Mouse (Mus musculus) adrenal gland (tissue): ENCODE data around the gene Kctd2.

Source experiments
- intact Hi-C: fragments of 180-260 bp; cut with DNase I; formaldehyde crosslinking; loops from one replicate; pipeline ENCODE4 v1.15.1; 2025

Gene Kctd2

DNA sequence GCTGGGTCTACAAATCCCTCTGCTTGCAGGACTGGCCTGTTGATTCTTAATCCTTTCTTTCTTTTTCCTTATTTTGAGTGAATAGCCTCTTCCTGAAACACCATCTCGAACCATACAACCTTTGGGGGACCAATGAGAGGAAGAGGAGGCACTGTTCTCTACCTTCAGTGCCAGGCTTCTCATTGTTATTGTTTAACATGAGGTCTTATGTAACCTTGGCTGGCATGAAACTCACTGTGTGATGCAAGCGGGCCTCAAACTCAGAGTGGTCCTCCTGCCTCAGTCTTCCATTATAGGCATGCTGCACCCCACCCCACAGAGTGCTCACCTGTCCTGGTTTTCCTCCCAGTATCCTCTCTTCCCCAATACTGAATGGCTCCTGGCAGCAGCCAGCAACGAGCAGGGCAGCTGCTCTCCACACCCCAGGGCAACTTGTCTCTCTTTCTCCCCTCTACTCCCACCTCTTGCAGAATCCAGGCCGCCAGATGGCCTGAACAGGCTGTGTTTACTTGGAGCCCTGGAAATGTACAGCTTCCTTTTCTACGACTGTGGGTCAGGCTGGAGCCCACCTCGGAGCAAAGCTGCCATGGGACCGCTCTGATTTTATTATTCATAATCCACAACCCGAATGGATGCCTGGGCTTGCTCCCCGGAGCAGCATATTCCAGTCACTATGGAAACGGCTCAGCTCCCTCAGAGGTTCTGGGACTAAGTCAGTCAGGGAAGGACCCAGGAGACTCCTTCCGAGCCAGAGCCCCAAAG lies 19.1 kb upstream of the Kctd2 start:
- intact Hi-C loops: no loop called here

DNA sequence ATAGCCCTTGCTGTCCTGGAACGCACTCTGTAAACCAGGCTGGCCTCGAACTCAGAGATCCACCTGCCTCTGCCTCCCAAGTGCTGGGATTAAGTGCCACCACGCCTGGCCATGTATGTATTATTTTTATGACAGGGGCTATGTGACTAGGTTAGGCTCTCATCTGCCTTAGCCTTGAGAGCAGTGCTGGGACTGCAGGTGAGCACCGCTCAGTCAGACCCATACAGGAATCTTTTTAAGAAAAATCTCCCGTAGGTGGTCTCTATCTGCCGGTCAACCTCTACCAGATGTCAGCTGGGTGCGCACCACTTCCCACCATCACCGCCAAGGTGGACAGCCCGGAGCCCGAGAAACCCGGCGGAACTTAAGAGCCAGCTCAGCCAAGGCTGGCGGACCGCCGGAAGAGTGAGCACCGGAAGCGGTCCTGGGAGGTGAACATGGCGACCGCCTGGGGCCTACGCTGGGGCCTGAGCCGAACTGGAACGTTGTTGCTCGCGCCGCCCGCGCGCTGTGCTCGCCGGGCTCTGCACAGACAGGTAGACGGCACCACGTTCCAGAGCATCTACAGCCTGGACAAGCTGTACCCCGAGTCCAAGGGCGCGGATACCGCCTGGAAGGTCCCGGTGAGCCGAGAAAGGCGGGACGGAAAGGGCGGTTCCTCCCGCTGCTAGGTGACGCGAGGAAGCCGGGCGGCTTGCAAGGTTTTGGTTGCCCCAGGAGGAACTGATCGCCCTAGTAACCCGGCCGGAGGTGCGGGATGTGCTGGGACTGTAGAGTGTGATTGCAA lies 16.4 kb upstream of the Kctd2 start, which contains the start of gene Mrpl58:
TSS of gene Mrpl58 (plus strand) at position 415 of the 787 bp plus-strand sequence.
- intact Hi-C loops: no loop called here

DNA sequence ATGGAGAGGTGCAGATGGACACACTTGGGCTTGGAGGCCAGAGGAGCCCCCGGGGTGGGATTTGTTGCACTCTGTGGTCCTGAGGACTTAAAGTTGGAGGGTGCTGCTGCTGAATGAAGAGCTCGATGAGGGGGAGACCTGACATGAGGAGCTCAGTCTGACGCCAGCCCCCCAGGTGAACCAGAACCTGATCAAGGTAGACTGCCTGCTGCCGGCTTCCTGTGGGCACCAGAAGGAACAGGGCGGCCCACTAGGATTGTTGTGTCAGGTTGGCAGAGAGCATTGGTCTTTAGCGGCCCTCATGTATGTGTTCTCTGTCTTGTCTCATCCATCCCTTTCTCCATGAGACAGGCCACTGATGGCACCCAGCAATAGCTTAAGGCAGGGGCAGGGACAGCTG lies 14.2 kb upstream of the Kctd2 start:
- intact Hi-C loops: no loop called here

DNA sequence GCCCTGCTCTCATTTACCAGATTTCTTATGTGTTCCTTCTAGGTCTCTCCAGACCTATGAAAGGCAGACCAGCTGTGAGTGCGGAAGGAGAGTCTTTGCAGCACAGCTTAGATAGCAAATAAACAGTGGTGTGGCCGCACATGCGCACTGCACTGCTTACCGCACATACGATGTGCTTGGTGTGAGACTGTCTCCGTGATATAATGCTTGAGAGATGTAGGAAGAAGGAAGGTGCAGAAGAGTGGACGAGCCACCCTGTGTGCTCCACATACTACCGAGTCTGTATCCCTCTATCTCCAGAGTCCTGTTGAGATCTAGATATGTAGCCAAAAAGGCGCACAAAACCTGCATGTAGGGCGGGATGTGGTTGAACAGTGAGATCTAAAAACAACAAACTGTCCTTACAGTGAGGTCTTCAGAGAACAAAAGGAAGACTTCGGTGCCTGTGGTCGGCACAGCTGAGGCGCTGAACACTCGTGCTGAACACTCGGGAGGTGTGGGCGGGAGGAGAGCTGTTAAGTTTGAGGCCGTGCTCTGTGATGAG lies 13.0 kb upstream of the Kctd2 start:
- intact Hi-C loops: no loop called here

DNA sequence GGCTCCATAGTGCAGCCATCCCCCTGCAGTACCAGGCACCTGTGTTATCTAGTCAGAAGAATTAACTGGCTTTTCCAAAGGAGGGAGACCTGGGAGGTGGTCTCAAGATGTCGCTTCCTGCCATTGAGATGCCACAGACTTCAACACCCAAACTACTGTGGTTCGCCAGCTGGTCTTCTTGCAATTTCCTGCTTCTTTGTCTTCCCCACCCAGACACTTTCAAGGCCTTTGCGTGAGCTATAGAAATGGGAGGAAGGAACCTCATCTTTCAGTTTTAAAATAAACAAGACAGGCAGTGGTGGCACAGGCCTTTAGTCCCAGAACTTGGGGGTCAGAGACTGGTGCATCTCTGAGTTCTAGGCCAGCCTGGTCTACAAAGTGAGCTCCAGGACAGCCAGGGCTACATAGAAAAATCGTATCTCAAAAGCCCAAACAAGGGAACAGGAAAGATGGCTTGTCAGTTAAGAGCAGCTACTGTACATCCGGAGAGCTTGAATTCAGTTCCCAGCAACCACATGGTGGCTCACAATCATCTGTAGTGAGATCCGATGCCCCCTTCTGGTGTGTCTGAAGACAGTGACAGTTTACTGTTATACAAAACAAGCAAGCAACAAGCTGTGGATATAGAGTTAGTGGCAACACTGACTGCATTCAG lies 11.5 kb upstream of the Kctd2 start:
- intact Hi-C loops: no loop called here

GRCm38 (mm10) chr11:115409556-115409955 lies 10.4 kb upstream of the Kctd2 start:
- intact Hi-C loops: no loop called here

- intact Hi-C loops: no loop called here
These were observed 635 bp downstream of the Kctd2 start for GRCm38 (mm10) chr11:115420336-115421190.

DNA sequence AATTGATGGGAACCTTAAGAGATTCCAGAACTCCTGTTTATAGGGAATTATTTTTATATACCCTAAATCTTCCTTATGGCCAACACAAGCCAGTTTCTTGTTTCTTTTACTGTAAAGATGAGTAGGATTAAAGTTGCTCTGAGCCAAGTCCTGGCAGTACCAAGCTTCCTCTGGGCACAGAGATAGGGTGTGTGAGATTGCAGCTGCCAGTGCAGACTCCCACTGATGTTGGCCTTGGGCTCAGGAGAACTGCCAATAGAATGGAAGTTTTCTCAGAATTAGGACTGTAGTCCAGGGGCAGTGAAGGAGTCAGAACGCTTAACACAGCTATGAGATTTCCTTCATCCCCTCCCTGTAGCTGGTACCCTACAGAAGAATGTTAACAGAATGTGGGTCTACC lies 1.4 kb downstream of the Kctd2 start:
- intact Hi-C loops: no loop called here

- intact Hi-C loops: no loop called here
These were observed 2.0 kb downstream of the Kctd2 start for GRCm38 (mm10) chr11:115421972-115422371.

- intact Hi-C loops: no loop called here
These were observed 3.2 kb downstream of the Kctd2 start for GRCm38 (mm10) chr11:115423091-115423490.

DNA sequence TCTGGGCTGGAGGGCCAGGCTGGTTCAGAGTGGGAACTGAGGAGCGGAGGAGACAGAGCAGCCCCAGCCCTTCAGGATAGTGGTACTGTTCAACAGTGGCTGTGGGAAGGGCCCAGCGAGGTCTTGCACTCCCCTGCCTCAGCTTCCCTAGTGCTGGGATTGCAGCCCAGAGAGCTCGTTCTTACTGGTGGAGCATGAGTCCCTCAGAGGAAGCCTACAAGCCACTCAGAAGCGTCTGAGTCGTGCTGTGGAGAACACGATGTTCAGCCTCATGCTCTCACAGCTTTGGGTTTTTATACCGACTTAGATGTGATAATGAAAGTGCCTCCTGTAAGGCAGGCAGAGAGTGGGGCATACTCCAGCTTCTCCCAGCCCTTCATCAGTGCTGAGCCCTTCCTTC lies 4.7 kb downstream of the Kctd2 start:
- intact Hi-C loops: no loop called here

DNA sequence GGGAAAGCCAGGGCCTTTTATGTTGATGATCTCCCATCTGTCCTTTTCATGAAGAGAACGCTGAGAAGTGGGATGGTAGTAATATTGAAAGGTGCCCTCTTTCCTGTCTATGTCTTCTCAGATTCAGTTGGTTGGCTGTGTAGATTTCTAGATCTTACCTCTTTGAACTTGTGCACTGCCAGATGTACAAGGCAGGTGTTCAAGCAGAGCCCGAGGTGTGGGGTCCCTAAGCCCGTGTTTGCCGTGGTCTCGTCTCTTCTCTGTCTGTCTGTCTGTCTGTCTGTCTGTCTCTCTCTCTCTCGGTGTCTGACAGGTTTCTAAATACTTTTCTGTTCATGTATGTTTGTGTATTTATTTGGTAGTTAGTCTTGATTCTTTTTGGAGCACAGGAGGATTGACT lies 5.7 kb downstream of the Kctd2 start:
- intact Hi-C loops: no loop called here

- intact Hi-C loops: loop anchor here (2.0 kb wide), 1 partner anchor 45 kb away; no protein-coding TSS in a partner anchor
These were observed 7.8 kb downstream of the Kctd2 start for GRCm38 (mm10) chr11:115427482-115428331.

- intact Hi-C loops: loop anchor here (2.0 kb wide), 1 partner anchor 43 kb away; no protein-coding TSS in a partner anchor
These were observed 9.4 kb downstream of the Kctd2 start for GRCm38 (mm10) chr11:115429307-115429706.

- intact Hi-C loops: no loop called here
These were observed 10.6 kb downstream of the Kctd2 start for GRCm38 (mm10) chr11:115430561-115430960.

GRCm38 (mm10) chr11:115432814-115433213 lies 12.9 kb downstream of the Kctd2 start:
- intact Hi-C loops: no loop called here

DNA sequence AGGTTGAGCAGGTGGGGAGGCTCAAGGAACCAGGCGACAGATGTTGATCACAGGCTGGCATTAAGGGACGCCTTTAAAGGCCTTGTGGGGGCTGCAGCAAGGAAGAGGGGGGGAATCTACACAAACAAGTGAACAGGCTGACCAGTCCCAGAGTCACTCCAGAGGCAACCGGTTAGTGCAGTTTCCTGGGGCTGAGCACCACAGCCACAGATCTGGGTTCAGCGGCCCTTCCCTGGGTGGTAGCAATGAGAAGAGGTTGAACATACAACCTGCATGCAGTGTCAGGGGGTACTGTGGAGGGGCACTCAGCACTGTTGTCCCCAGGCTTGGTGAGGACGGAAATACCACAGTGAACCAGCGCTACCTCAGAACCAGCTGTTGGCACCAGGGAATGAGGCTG lies 13.4 kb downstream of the Kctd2 start:
- intact Hi-C loops: no loop called here

DNA sequence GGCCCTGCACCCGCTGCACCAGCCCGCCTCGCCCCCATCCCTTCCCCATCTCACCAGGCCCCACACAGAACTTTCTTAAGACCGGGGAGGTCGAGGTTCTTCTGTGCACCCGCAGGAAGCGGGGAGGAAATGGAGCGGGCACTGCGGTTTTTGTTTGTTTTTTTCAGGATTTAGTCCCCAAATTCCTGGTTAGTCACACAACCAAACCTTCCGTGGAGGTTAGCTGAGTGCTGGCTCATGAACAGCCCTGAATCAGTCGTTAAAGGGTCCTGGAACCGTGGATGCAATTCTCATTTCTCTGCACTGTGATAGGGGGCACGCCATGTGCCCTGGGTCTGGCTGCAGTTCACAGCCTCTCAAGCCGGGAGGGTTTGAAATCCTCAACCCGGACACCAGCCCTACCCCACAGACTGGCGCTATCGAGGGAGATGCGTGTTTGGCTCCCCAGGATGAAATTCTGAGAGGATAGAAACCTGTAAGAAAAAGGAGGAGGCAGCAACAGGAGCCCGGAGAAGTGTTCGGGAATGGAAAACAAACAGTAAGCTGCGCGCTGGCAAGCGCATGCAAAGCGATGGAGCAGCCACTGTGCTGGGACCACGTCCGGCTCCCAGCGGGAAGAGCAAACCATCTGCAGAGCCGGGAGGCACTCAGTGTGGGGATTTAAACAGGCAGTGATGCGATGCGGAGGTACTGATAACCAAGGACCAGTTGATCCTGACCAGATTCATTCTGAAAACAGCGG lies 15.8 kb downstream of the Kctd2 start:
- intact Hi-C loops: no loop called here

DNA sequence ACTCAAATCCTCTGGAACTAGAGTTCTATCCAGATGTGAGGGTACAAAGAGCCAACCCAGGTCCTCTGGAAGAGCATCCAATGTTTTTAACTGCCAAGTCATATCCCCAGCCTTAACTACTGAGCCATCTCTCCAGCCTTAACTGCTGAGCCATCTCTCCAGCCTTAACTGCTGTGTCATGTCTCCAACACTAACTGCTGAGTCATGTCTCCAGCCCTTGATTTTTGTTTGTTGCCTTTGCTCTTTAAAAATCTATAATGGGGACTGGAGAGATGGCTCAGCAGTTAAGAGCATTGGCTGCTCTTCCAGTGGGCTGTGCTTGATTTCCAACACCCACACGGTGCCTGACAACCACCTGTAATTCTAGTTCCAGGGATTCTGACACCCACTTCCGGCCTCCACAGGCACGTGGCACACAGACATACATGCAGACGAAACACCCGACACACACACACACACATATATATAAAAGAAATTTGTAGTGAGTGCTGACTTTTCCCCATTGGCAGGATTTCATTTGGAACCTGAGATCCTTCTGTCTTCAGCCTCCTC lies 17.7 kb downstream of the Kctd2 start:
- intact Hi-C loops: no loop called here
